Mouse (Mus musculus): ENCODE data around the gene Gfra1. TPM values are rescaled to one million over a fixed set of nuclear protein-coding genes. Genes with fewer than 3 reads are reported as not detected.

Gene Gfra1
- polyA plus RNA-seq, 1 experiment: not detected

DNA sequence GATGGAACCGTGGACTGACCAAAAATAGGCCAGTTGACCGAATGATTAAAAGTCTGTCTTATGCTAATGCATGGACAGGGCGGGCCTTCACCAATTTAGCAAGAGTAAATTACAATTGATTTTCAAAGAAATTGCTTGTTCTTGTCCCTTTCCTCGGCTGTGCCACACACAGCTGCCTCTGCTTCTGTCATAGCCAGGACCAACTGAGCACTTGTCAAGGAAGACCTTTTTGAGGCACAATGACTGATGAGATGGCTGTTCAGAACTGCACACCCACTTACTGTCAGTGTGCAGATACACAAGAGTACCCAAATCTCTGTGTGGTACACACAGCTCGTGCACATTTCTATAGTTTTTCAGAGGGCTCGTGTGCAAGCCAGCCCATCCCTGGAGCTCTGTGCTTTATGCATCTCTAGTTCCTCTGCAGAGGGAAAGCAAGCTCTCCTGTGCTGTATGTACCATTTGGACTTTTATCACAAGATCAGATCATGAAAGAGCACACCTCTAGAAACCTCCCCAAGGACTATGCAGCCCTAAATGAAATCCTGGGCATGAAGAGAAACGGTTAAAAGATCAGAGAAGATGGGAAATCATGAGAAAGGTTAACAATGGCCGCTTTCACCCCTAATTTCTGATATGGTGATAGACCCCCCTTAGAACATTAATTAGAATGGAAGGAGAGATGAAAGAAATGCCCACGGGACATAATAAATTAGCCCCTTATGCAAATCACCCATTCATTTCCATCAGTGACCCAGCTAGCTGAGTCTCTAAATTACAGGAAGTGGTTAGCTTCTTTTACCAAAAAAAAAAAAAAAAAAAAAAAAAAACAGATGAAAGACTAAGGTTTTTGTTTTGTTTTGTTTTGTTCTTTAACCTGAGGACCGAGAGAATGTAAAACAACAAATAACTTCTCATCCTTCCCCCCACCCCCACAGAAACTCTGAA lies 12.7 kb downstream of the Gfra1 start:
- H3K4me1 ChIP-seq (ENCODE audit: control insufficient read depth, insufficient read depth, low read length): no peaks in the 10 kb centered on the region
- TF ChIP-seq POLR2A (IDR thresholded peaks at IDR 0.05; ENCODE audit: borderline replicate concordance, low read depth, low read length): no peak
- no peak overlapping the region for H3K27ac ChIP-seq (ENCODE audit: insufficient read depth, low read depth, low read length)
- H3K4me3 ChIP-seq (ENCODE audit: insufficient read depth, low read length): no peak overlapping the region

DNA sequence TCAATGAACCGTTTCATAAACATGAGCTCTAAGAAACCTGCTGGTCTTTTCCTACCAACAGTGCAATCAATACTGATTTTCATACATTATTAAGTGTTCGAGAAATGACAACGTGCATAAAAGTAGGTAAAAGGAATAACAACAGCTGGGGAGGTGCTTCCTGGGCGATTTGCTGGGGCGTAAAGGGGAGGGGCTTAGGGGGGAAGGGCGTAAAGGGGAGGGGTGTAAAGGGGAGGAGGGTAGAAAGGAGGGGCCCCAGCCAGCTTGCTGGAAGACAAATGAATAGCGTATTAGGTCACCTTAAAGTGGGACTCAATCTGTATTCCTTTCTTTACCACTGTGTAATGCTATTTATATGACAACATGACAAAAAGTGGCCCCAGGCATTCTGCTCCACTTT lies 13.9 kb downstream of the Gfra1 start:
- Histone ChIP-seq H3K4me3 (ENCODE audit: insufficient read depth, low read length) (no peak overlapping the region), H3K4me1 (ENCODE audit: control insufficient read depth, insufficient read depth, low read length) (no peaks in the 10 kb centered on the region), H3K27ac (ENCODE audit: insufficient read depth, low read depth, low read length) (no peak overlapping the region)
- TF ChIP-seq POLR2A (IDR thresholded peaks at IDR 0.05; ENCODE audit: borderline replicate concordance, low read depth, low read length) (no peak), CTCF (IDR thresholded peaks at IDR 0.05; ENCODE audit: low read depth, low read length) (no peak)

DNA sequence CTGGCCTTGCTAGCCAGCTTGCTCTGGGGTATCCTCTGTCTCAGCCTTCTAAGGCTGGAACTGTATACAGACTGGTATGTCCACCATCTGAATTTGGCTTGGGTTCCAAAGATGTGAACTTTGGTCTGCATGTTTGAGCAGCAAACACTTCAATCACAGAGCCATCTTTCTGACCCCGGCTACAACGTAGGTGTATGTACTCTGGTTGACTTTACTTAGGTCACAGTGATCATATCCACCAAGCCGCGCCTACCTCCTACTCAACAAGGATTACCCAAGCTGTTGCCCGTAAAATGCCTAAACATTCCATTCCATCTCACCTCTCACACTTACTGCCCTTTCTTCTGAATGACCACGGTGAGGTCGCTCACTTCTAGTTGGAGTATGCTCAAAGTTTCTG lies 14.5 kb downstream of the Gfra1 start:
- no peak for TF ChIP-seq POLR2A (IDR thresholded peaks at IDR 0.05; ENCODE audit: borderline replicate concordance, low read depth, low read length)
- TF ChIP-seq CTCF (IDR thresholded peaks at IDR 0.05; ENCODE audit: low read depth, low read length): no peak
- no peak overlapping the region for H3K27ac ChIP-seq (ENCODE audit: insufficient read depth, low read depth, low read length)
- H3K4me3 ChIP-seq (ENCODE audit: insufficient read depth, low read length): no peak overlapping the region
- no peaks in the 10 kb centered on the region for H3K4me1 ChIP-seq (ENCODE audit: control insufficient read depth, insufficient read depth, low read length)

DNA sequence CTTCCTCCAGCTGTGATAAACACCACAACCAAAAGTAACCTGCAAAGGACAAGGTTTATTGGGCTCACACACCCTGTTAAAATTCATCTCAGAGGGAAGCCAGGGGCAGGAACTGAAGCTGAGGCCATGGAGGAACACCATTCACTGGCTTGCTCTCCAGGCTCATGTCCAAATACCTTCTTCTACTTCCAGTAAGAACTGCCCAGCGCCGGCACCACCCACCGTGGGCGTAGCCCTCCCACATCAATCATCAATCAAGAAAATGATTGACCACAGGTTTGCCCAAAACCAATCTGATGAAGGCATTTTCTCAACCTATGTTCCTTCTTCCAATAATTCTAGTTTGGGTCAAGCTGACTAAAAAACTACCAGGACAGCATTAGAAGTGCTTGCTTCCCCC lies 16.9 kb downstream of the Gfra1 start:
- TF ChIP-seq POLR2A (IDR thresholded peaks at IDR 0.05; ENCODE audit: borderline replicate concordance, low read depth, low read length) (no peak), CTCF (IDR thresholded peaks at IDR 0.05; ENCODE audit: low read depth, low read length) (no peak)
- no peak overlapping the region for H3K27ac ChIP-seq (ENCODE audit: insufficient read depth, low read depth, low read length)
- H3K4me1 ChIP-seq (ENCODE audit: control insufficient read depth, insufficient read depth, low read length): no peaks in the 10 kb centered on the region
- H3K4me3 ChIP-seq (ENCODE audit: insufficient read depth, low read length): no peak overlapping the region

DNA sequence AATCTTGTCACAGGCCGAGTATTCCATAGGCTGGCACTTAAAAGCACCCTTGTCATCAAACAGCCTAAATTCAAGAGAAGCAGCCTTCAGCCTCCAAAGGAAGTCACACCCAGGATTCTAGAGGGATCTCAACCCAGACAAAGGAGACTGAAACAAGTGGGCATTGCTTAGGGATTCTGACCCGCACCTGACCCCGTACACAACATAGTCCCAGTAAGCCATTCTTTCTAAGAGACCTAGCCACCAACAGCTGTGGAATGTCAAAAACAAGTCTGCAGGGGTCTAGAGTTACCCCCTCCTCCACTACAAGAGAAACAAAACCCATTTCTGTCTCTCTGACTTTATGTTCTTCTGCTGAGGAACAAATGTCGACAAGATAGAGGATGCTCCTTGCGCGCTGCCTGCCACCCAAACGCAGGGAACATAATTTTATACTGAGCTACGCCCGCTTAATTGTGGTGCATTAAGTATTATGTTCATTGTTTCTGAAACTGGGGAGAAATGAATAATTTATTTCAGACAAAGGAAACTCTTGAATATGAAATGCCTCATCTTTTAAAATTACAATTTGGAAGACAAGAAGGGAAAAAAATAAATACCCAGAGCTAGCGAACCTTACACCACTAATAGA lies 18.2 kb downstream of the Gfra1 start:
- H3K4me3 ChIP-seq (ENCODE audit: insufficient read depth, low read length): no peak overlapping the region
- H3K4me1 ChIP-seq (ENCODE audit: control insufficient read depth, insufficient read depth, low read length): no peaks in the 10 kb centered on the region
- H3K27ac ChIP-seq (ENCODE audit: insufficient read depth, low read depth, low read length): no peak overlapping the region
- TF ChIP-seq CTCF (IDR thresholded peaks at IDR 0.05; ENCODE audit: low read depth, low read length): no peak
- TF ChIP-seq POLR2A (IDR thresholded peaks at IDR 0.05; ENCODE audit: borderline replicate concordance, low read depth, low read length): no peak

DNA sequence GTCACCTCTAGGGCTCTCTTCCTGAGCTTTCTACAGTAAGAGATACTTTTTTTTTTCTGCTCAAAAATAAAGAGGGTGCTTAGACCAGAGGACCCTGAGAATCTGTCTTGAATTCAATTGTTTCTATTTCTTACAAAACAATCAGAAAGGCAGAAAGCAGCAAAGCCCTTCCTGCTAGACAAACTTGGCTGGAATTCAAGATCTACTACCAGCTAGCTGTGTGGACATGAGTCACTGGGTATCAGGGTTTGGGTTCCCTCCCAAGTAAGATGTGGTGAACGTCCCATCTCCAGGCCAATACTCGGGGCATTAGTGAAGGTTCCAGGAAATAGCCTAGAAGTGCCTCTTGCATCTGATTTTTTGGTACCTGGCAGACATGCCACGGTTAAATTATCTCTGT lies 18.8 kb downstream of the Gfra1 start:
- TF ChIP-seq POLR2A (IDR thresholded peaks at IDR 0.05; ENCODE audit: borderline replicate concordance, low read depth, low read length) (no peak), CTCF (IDR thresholded peaks at IDR 0.05; ENCODE audit: low read depth, low read length) (no peak)
- Histone ChIP-seq H3K4me3 (ENCODE audit: insufficient read depth, low read length) (no peak overlapping the region), H3K27ac (ENCODE audit: insufficient read depth, low read depth, low read length) (no peak overlapping the region)

DNA sequence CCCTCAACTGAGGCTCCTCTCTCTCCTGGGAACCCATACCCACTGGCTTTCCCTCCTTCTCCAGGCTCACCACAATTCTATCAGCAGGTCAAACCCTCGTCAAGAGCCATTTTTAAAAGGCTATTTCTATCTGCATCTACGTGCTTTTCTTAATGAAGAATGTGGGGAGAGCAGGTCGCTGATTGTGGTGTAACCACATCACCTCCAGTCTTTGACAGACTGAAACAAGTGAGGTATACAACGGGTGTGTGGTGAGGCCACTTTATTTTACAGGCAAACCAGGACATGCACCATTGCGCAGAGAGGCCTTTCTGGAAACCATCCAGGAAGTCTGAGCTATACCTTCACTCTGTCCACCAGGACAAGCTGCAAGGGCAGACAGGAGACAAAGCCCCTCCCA lies 19.8 kb downstream of the Gfra1 start:
- Histone ChIP-seq H3K27ac (ENCODE audit: insufficient read depth, low read depth, low read length) (no peak overlapping the region), H3K4me3 (ENCODE audit: insufficient read depth, low read length) (no peak overlapping the region), H3K4me1 (ENCODE audit: control insufficient read depth, insufficient read depth, low read length) (no peaks in the 10 kb centered on the region)
- TF ChIP-seq POLR2A (IDR thresholded peaks at IDR 0.05; ENCODE audit: borderline replicate concordance, low read depth, low read length) (no peak), CTCF (IDR thresholded peaks at IDR 0.05; ENCODE audit: low read depth, low read length) (no peak)

More for the DNA sequence above, 18.8 kb downstream of the Gfra1 start:
- no peaks in the 10 kb centered on the region for H3K4me1 ChIP-seq (ENCODE audit: control insufficient read depth, insufficient read depth, low read length)

DNA sequence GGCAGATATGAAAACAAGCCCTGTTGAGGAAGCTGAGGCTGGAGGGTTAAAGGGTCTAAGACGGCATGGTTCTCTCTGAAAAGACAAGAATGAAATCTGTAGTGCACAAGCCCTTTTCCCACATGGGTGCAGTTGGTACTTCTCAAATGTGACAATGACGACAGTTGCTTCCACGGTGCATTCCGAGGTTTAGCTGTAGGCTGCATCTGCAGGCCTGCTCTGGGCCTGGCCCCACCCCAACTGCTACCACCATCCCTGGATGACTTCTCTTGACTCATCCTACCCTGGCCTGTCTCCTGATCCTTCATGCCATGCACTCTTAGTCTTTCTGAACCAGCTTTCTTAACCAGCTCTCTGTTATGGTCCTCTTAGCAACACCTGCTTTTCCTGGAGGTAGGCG lies 22.9 kb downstream of the Gfra1 start:
- Histone ChIP-seq H3K4me3 (ENCODE audit: insufficient read depth, low read length) (no peak overlapping the region), H3K27ac (ENCODE audit: insufficient read depth, low read depth, low read length) (no peak overlapping the region), H3K4me1 (ENCODE audit: control insufficient read depth, insufficient read depth, low read length) (no peaks in the 10 kb centered on the region)
- TF ChIP-seq CTCF (IDR thresholded peaks at IDR 0.05; ENCODE audit: low read depth, low read length): no peak
- TF ChIP-seq POLR2A (IDR thresholded peaks at IDR 0.05; ENCODE audit: borderline replicate concordance, low read depth, low read length): no peak

DNA sequence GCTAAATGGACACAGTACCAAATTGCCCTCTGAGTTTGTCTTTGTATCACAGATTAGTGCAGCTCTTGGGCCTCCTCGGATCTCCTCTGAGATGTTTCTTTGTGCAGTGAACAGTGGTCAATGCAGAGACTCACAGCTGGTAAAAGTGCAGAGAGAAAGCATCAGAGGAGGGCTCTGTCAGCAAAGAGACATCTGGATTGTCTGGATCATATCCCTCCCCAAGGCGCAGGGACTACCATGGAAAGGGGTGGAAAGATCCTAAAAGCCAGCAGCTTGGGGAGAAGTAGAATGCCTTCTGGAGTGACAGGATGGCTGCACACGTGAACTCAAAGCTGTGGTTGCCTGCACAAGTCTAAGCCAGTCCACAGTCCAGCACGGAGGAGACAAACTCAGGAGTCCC lies 27.2 kb downstream of the Gfra1 start:
- H3K27ac ChIP-seq (ENCODE audit: insufficient read depth, low read depth, low read length): no peak overlapping the region
- H3K4me1 ChIP-seq (ENCODE audit: control insufficient read depth, insufficient read depth, low read length): no peaks in the 10 kb centered on the region
- H3K4me3 ChIP-seq (ENCODE audit: insufficient read depth, low read length): no peak overlapping the region
- TF ChIP-seq CTCF (IDR thresholded peaks at IDR 0.05; ENCODE audit: low read depth, low read length) (no peak), POLR2A (IDR thresholded peaks at IDR 0.05; ENCODE audit: borderline replicate concordance, low read depth, low read length) (no peak)

DNA sequence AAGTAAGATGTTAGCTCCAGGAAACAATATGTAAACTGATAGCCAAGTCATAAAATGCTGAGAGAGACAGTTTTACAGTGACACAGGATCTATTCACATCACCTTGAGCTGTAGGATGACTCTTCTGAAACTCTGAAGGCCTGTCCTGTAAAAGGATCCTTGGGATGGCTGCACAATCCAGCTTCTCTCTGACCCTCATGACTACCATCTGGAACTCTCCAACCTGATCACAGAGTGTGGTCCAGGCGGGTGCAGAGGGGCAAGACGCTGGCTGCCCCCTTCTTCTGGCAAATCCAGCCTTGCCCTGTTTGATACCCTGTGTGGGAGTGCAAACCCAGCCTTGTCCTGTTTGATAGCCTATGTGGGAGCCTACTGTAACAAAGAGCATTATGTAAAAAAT lies 28.4 kb downstream of the Gfra1 start:
- TF ChIP-seq POLR2A (IDR thresholded peaks at IDR 0.05; ENCODE audit: borderline replicate concordance, low read depth, low read length): no peak
- Histone ChIP-seq H3K4me1 (ENCODE audit: control insufficient read depth, insufficient read depth, low read length) (no peaks in the 10 kb centered on the region), H3K27ac (ENCODE audit: insufficient read depth, low read depth, low read length) (no peak overlapping the region), H3K4me3 (ENCODE audit: insufficient read depth, low read length) (no peak overlapping the region)

Data from bone marrow macrophage, adult 2 months (primary cell).